Mouse (Mus musculus): ENCODE measurements at regions not wholly inside any gene's neighbourhood (a gene's known extent, or its start where the extent isn't known, plus 50 kb on each side); places are given as distances from the start of the nearest gene placed in this dataset.
A peak's percentile ranks its signal among the peaks of the same experiment; 100 is the strongest.

DNA sequence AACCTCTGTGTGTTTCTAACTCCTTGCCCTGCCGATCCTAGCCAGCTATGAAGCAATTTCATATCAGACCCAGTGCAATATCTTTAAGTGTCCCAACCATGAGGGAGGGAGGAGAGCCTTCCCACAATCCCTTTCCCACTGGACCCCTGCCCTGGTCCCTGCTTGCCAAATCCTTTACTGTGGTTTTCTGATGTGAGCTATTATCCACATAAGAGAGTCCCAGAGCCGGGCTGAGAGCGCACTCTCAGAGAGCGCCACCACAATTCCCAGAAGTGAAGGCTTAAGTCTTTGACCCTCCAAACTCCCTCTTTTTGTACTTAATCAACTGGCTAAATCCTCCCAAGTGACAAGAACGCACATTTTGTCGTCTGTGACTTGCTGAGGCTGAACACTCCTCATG is 107.4 kb upstream of the Eomes start:
- H3K4me3 ChIP-seq (ENCODE audit: low read depth, low read length) = no peak overlapping the region
- WGBS = 79% methylated on average over 6 of the region's 6 CpGs

GRCm38 (mm10) chr9:118374680-118375079 is 103.3 kb upstream of the Eomes start:
- 77% methylated on average over 5 of the region's 5 CpGs for whole genome bisulfite sequencing
- H3K27ac ChIP-seq (ENCODE audit: insufficient read depth, low read depth, low read length) = no peak overlapping the region
- TF ChIP-seq CTCF (IDR thresholded peaks at IDR 0.05; ENCODE audit: extremely low read depth, insufficient read length, insufficient replicate concordance, low read depth, low read length) (no peak), POLR2A (IDR thresholded peaks at IDR 0.05; ENCODE audit: low read depth, low read length) (no peak)
- no peak overlapping the region for H3K4me3 ChIP-seq (ENCODE audit: low read depth, low read length)
- H3K36me3 ChIP-seq (ENCODE audit: control insufficient read depth, insufficient read depth, low read length) = no peaks in the 10 kb centered on the region
- no peaks in the 10 kb centered on the region for H3K4me1 ChIP-seq (ENCODE audit: control insufficient read depth, insufficient read depth, insufficient read length, low read length)
- H3K27me3 ChIP-seq (ENCODE audit: control insufficient read depth, insufficient read depth, low read length) = no peaks in the 10 kb centered on the region

More for the DNA sequence above, 107.4 kb upstream of the Eomes start:
- H3K4me1 ChIP-seq (ENCODE audit: control insufficient read depth, insufficient read depth, insufficient read length, low read length) = no peaks in the 10 kb centered on the region
- TF ChIP-seq CTCF (IDR thresholded peaks at IDR 0.05; ENCODE audit: extremely low read depth, insufficient read length, insufficient replicate concordance, low read depth, low read length) (no peak), POLR2A (IDR thresholded peaks at IDR 0.05; ENCODE audit: low read depth, low read length) (no peak)
- no peak overlapping the region for H3K27ac ChIP-seq (ENCODE audit: insufficient read depth, low read depth, low read length)
- no peaks in the 10 kb centered on the region for H3K36me3 ChIP-seq (ENCODE audit: control insufficient read depth, insufficient read depth, low read length)
- no peaks in the 10 kb centered on the region for H3K27me3 ChIP-seq (ENCODE audit: control insufficient read depth, insufficient read depth, low read length)

DNA sequence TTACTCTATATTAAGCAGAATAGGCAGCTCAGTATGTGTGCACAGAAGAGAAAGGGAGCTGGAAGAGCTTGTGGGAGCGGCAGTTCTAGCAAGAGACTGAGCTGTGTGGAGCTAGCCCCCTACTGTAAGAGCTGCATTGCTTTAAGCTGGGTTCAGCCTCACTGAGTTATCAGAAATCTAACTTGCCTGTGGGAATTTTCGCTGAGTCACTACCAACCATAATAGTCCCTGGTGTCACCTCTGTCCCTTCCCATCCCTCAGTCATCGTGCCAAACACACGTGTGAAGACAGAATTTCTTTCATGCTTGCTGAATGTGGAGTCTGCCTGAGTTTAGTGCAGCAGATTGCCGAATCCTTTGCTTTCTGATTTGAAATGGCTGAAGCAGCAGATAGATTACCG is 99.0 kb upstream of the Eomes start:
- no peak overlapping the region for H3K27ac ChIP-seq (ENCODE audit: insufficient read depth, low read depth, low read length)
- no peak overlapping the region for H3K4me3 ChIP-seq (ENCODE audit: low read depth, low read length)
- WGBS = 20% methylated on average over 6 of the region's 6 CpGs
- TF ChIP-seq POLR2A (IDR thresholded peaks at IDR 0.05; ENCODE audit: low read depth, low read length) (no peak), CTCF (IDR thresholded peaks at IDR 0.05; ENCODE audit: extremely low read depth, insufficient read length, insufficient replicate concordance, low read depth, low read length) (no peak)
- no peaks in the 10 kb centered on the region for H3K27me3 ChIP-seq (ENCODE audit: control insufficient read depth, insufficient read depth, low read length)
- H3K4me1 ChIP-seq (ENCODE audit: control insufficient read depth, insufficient read depth, insufficient read length, low read length) = no peaks in the 10 kb centered on the region
- H3K36me3 ChIP-seq (ENCODE audit: control insufficient read depth, insufficient read depth, low read length) = no peaks in the 10 kb centered on the region

GRCm38 (mm10) chr9:118382532-118382931 is 95.5 kb upstream of the Eomes start:
- no peaks in the 10 kb centered on the region for H3K27me3 ChIP-seq (ENCODE audit: control insufficient read depth, insufficient read depth, low read length)
- no peak overlapping the region for H3K4me3 ChIP-seq (ENCODE audit: low read depth, low read length)
- no peak for TF ChIP-seq POLR2A (IDR thresholded peaks at IDR 0.05; ENCODE audit: low read depth, low read length)
- TF ChIP-seq CTCF (IDR thresholded peaks at IDR 0.05; ENCODE audit: extremely low read depth, insufficient read length, insufficient replicate concordance, low read depth, low read length) = no peak
- H3K4me1 ChIP-seq (ENCODE audit: control insufficient read depth, insufficient read depth, insufficient read length, low read length) = no peaks in the 10 kb centered on the region
- H3K27ac ChIP-seq (ENCODE audit: insufficient read depth, low read depth, low read length) = no peak overlapping the region
- WGBS = 70% methylated on average over 3 of the region's 3 CpGs
- no peaks in the 10 kb centered on the region for H3K36me3 ChIP-seq (ENCODE audit: control insufficient read depth, insufficient read depth, low read length)

GRCm38 (mm10) chr9:118384610-118385009 is 93.4 kb upstream of the Eomes start:
- H3K36me3 ChIP-seq (ENCODE audit: control insufficient read depth, insufficient read depth, low read length) = no peaks in the 10 kb centered on the region
- H3K27me3 ChIP-seq (ENCODE audit: control insufficient read depth, insufficient read depth, low read length) = 0 out of 2 replicates have a peak, but pooled peaks cover 2% of the 10 kb centered on the region
- H3K4me1 ChIP-seq (ENCODE audit: control insufficient read depth, insufficient read depth, insufficient read length, low read length) = no peaks in the 10 kb centered on the region
- H3K4me3 ChIP-seq (ENCODE audit: low read depth, low read length) = no peak overlapping the region
- no peak for TF ChIP-seq POLR2A (IDR thresholded peaks at IDR 0.05; ENCODE audit: low read depth, low read length)
- TF ChIP-seq CTCF (IDR thresholded peaks at IDR 0.05; ENCODE audit: extremely low read depth, insufficient read length, insufficient replicate concordance, low read depth, low read length) = no peak
- H3K27ac ChIP-seq (ENCODE audit: insufficient read depth, low read depth, low read length) = no peak overlapping the region
- 5% methylated on average over 2 of the region's 2 CpGs for WGBS

DNA sequence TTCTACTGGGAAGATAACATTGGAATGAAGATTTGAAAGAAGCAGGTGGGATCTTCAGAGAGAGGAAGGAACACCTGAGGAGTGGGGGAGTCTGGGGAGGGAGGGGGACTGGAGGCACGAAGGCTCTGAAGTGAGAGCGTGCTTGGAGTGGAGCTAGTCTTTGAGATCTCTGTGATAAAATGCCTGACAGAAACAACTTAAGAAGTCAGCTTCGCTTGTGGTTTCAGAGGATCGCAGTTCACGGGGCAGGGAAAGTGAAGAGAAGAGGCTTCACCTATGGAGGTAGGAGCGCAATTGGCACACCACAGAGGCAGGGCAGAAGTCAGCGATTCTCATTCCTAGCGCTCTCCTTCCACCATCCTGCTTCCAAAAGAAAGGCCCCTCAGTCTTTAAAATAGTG is 90.4 kb upstream of the Eomes start:
- H3K4me1 ChIP-seq (ENCODE audit: control insufficient read depth, insufficient read depth, insufficient read length, low read length) = no peaks in the 10 kb centered on the region
- no peaks in the 10 kb centered on the region for H3K36me3 ChIP-seq (ENCODE audit: control insufficient read depth, insufficient read depth, low read length)
- no peak overlapping the region for H3K27ac ChIP-seq (ENCODE audit: insufficient read depth, low read depth, low read length)
- no peak overlapping the region for H3K4me3 ChIP-seq (ENCODE audit: low read depth, low read length)
- 28% methylated on average over 8 of the region's 8 CpGs for WGBS
- TF ChIP-seq CTCF (IDR thresholded peaks at IDR 0.05; ENCODE audit: extremely low read depth, insufficient read length, insufficient replicate concordance, low read depth, low read length) (no peak), POLR2A (IDR thresholded peaks at IDR 0.05; ENCODE audit: low read depth, low read length) (no peak)
- 0 out of 2 replicates have a peak, but pooled peaks cover 3% of the 10 kb centered on the region for H3K27me3 ChIP-seq (ENCODE audit: control insufficient read depth, insufficient read depth, low read length)

DNA sequence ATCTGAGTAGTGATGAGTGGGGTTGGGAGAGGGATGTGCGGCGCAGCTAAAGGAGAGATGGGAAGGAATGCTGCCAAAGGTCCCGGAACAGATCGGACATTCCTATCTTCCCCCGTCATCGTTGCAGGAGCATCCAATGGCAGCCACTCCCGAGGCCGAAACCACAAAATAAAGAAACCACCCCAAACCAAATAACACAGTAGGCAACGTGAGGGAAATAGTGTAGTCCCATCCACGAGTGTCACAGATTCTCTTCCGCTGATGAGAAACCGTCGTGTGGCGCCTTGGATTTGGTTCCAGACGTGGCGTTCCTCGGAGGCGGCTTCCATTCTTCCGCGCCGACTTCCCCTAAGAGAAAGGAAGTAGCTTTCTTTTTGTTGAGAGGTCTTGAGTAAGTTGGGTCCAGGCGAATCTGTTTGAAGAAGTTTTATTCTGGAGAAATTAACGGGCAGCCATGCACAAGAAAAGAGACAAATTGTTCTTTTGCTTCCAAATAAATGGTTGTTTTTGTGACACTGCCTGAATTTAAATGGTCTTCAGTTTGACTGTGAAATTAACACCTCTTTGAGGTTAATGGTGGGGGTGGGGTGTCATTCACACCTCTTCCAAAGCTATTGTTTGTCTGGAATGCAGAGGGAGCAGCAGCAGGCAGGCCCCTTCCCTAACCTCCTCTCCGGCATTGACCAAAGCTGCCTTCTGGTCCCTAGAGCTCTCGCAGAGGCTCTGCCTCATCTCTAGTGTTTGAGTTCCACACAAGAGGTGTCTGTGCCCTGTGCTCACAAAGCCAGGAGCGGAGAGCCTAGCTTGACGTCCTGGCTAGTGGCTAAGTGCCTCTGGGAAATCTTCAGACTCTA is 88.3 kb upstream of the Eomes start:
- Histone ChIP-seq H3K4me1 (ENCODE audit: control insufficient read depth, insufficient read depth, insufficient read length, low read length) (no peaks in the 10 kb centered on the region), H3K4me3 (ENCODE audit: low read depth, low read length) (peak overlapping the region; percentile 14; the same call in 1 of the 2 replicates), H3K36me3 (ENCODE audit: control insufficient read depth, insufficient read depth, low read length) (no peaks in the 10 kb centered on the region), H3K27me3 (ENCODE audit: control insufficient read depth, insufficient read depth, low read length) (0 out of 2 replicates have a peak, but pooled peaks cover 3% of the 10 kb centered on the region), H3K27ac (ENCODE audit: insufficient read depth, low read depth, low read length) (no peak overlapping the region)
- 16% methylated on average over 27 of the region's 27 CpGs for WGBS
- TF ChIP-seq CTCF (IDR thresholded peaks at IDR 0.05; ENCODE audit: extremely low read depth, insufficient read length, insufficient replicate concordance, low read depth, low read length) (no peak), POLR2A (IDR thresholded peaks at IDR 0.05; ENCODE audit: low read depth, low read length) (no peak)

Measured in small intestine, adult 2 months (tissue).